Mouse (Mus musculus) thymus, adult 2 months (tissue): Measurements from ENCODE around the gene Eva1c. TPM values are rescaled to one million over a fixed set of nuclear protein-coding genes. Genes with fewer than 3 reads are reported as not detected.

Experiments
- DNase-seq: peaks from one replicate; pipeline ENCODE4 v3.0.0; 2021
- H3K27ac ChIP-seq: fragments of 200-500 bp; 2 replicates; pipeline ENCODE4 v1.5.1; 2012; ENCODE audit warnings: low read length, control low read depth; ENCODE audit not compliant: control insufficient read depth, insufficient read depth
- H3K27me3 ChIP-seq: fragments of 200-500 bp; 2 replicates; pipeline ENCODE4 v1.6.1; 2012; ENCODE audit warnings: mild to moderate bottlenecking, low read length, moderate library complexity, mixed read lengths; ENCODE audit not compliant: control insufficient read depth, insufficient read depth
- H3K36me3 ChIP-seq: fragments of 200-500 bp; 2 replicates; pipeline ENCODE4 v1.6.1; 2012; ENCODE audit warnings: mild to moderate bottlenecking, low read length, moderate library complexity; ENCODE audit not compliant: control insufficient read depth, insufficient read depth
- H3K4me1 ChIP-seq: fragments of 200-500 bp; replicated peaks from 2 replicates; pipeline ENCODE4 v1.6.1; 2012; ENCODE audit warnings: low read length; ENCODE audit not compliant: control insufficient read depth, insufficient read depth
- H3K4me3 ChIP-seq: fragments of 200-500 bp; 2 replicates; pipeline ENCODE4 v1.5.1; 2012; ENCODE audit warnings: mild to moderate bottlenecking, low read length, control low read depth, moderate library complexity; ENCODE audit not compliant: control insufficient read depth, insufficient read depth
- CTCF ChIP-seq: fragments of 200-500 bp; IDR thresholded peaks from 2 replicates; pipeline ENCODE4 v1.5.1; 2012; ENCODE audit warnings: mild to moderate bottlenecking, control low read depth, low read length, moderate library complexity, borderline replicate concordance; ENCODE audit not compliant: control insufficient read depth, poor library complexity, insufficient read depth; ENCODE audit errors: extremely low read depth
- POLR2A ChIP-seq: fragments of 200-500 bp; IDR thresholded peaks from 2 replicates; pipeline ENCODE4 v1.6.1; 2012; ENCODE audit warnings: mild to moderate bottlenecking, low read length, control low read depth, moderate library complexity; ENCODE audit not compliant: control insufficient read depth, poor library complexity, insufficient read depth; ENCODE audit errors: extremely low read depth
- WGBS: fragments of 180-500 bp; shearing (Covaris S2); methylation state at CpG from one replicate; pipeline ENCODE4 v1.1.7; 2018; 5-methylcytosine and 5-hydroxymethylcytosine counted together
- polyA plus RNA-seq: library from polyadenylated mRNA; depleted of rRNA; stranded (reverse); fragments of >200 nt; gene quantifications from 2 replicates; pipeline ENCODE4 v1.2.3, GENCODE M21; 2012; rRNA removed

The Eva1c gene
- polyA plus RNA-seq, 1 experiment, result 2.0 TPM

- H3K36me3 ChIP-seq, result peaks cover 15% of the 10 kb centered on the region; the same call in 1 of the 2 replicates
- no peak overlapping the region for H3K4me3 ChIP-seq
- no peaks in the 10 kb centered on the region for H3K27me3 ChIP-seq
- no peak for DNase-seq
- TF ChIP-seq CTCF, result no peak
- no peak for TF ChIP-seq POLR2A
- H3K4me1 ChIP-seq, result no peaks in the 10 kb centered on the region
- no peak overlapping the region for H3K27ac ChIP-seq
- WGBS, result 93% methylated on average over 9 of the region's 9 CpGs
Measured at GRCm38 (mm10) chr16:90953147-90953546, 126.6 kb downstream of the Eva1c start.

GRCm38 (mm10) chr16:90953770-90954169 lies 127.3 kb downstream of the Eva1c start:
- no peaks in the 10 kb centered on the region for H3K27me3 ChIP-seq

More at GRCm38 (mm10) chr16:90953770-90954169, 127.3 kb downstream of the Eva1c start:
- 95% methylated on average over 6 of the region's 6 CpGs for WGBS
- H3K36me3 ChIP-seq, result peaks cover 18% of the 10 kb centered on the region; the same call in 1 of the 2 replicates
- TF ChIP-seq POLR2A, result no peak
- TF ChIP-seq CTCF, result no peak
- no peaks in the 10 kb centered on the region for H3K4me1 ChIP-seq
- no peak for DNase-seq
- H3K27ac ChIP-seq, result no peak overlapping the region
- no peak overlapping the region for H3K4me3 ChIP-seq

Other genes starting within 250 kb of the Eva1c start
- gene Mis18a, start 99.3 kb upstream of the Eva1c start, polyA plus RNA-seq, result 44.7 and 46.3 TPM in 2 replicates
- gene Mrap, start 88.5 kb upstream of the Eva1c start, polyA plus RNA-seq, result 39.0 and 41.1 TPM in 2 replicates
- gene Urb1, start 16.3 kb upstream of the Eva1c start, polyA plus RNA-seq, result 9.3 and 10.3 TPM in 2 replicates
- gene Cfap298, start 108.4 kb downstream of the Eva1c start, polyA plus RNA-seq, result 20.7 and 25.3 TPM in 2 replicates
- gene Synj1, start 184.6 kb downstream of the Eva1c start, polyA plus RNA-seq, result 51.6 and 66.8 TPM in 2 replicates
- gene Paxbp1, start 217.8 kb downstream of the Eva1c start, polyA plus RNA-seq, result 30.6 and 32.9 TPM in 2 replicates